Mouse (Mus musculus) limb, embryonic 10.5 days (tissue): ENCODE data around the gene Enox1. TPM values are rescaled to one million over a fixed set of nuclear protein-coding genes. Genes with fewer than 3 reads are reported as not detected.

Source experiments
- DNase-seq: peaks from one replicate; pipeline ENCODE4 v3.0.0-alpha.2; 2017; ENCODE audit warnings: low spot score
- H3K27ac ChIP-seq: fragments of 300-500 bp; sonication (generic); 2 replicates; pipeline ENCODE4 v1.5.1; 2016; ENCODE audit warnings: mild to moderate bottlenecking
- H3K27me3 ChIP-seq: fragments of 300-500 bp; sonication (generic); 2 replicates; pipeline ENCODE4 v1.6.1; 2016; ENCODE audit warnings: low read depth, mild to moderate bottlenecking; ENCODE audit not compliant: poor library complexity, severe bottlenecking
- H3K36me3 ChIP-seq: fragments of 300-500 bp; sonication (generic); 2 replicates; pipeline ENCODE4 v1.6.1; 2016; ENCODE audit warnings: mild to moderate bottlenecking, moderate library complexity
- H3K4me1 ChIP-seq: fragments of 300-500 bp; sonication (generic); 2 replicates; pipeline ENCODE4 v1.6.1; 2016
- H3K4me3 ChIP-seq: fragments of 300-500 bp; sonication (generic); 2 replicates; pipeline ENCODE4 v1.5.1; 2016; ENCODE audit warnings: mild to moderate bottlenecking, moderate library complexity
- H3K9me3 ChIP-seq: fragments of 300-500 bp; sonication (generic); replicated peaks from 2 replicates; pipeline ENCODE4 v1.6.1; 2016; ENCODE audit warnings: mild to moderate bottlenecking
- WGBS: fragments of 180-500 bp; shearing (Covaris S2); methylation state at CpG from one replicate; pipeline ENCODE4 v1.1.7; 2016; 5-methylcytosine and 5-hydroxymethylcytosine counted together
- polyA plus RNA-seq: library from polyadenylated mRNA; unstranded; fragments of >200 nt; fragmentation: Nextera tagmentation; extraction: Ambion mirVana; gene quantifications from 2 replicates; pipeline ENCODE4 v1.2.1, GENCODE M21; 2016

Gene Enox1
- polyA plus RNA-seq, 1 experiment from 2014 or later: 7.0 TPM

- H3K27me3 ChIP-seq: no peaks in the 10 kb centered on the region
- DNase-seq: no peak
- H3K9me3 ChIP-seq: no peaks in the 10 kb centered on the region
- no peak overlapping the region for H3K27ac ChIP-seq
- no peak overlapping the region for H3K4me3 ChIP-seq
- H3K36me3 ChIP-seq: no peaks in the 10 kb centered on the region
- WGBS: 93% methylated on average over 3 of the region's 3 CpGs
- H3K4me1 ChIP-seq: peaks cover 16% of the 10 kb centered on the region
These were observed 214.0 kb downstream of the Enox1 start for GRCm38 (mm10) chr14:77370521-77370920.

- DNase-seq: no peak
- 70% methylated on average over 5 of the region's 5 CpGs for WGBS
- H3K4me1 ChIP-seq: peaks cover 30% of the 10 kb centered on the region
These were observed 215.4 kb downstream of the Enox1 start for GRCm38 (mm10) chr14:77371977-77372376.

GRCm38 (mm10) chr14:77373119-77373518 is 216.6 kb downstream of the Enox1 start:
- no peaks in the 10 kb centered on the region for H3K9me3 ChIP-seq
- 79% methylated on average over 3 of the region's 3 CpGs for WGBS
- no peak overlapping the region for H3K27ac ChIP-seq
- no peak for DNase-seq
- H3K4me3 ChIP-seq: no peak overlapping the region
- H3K27me3 ChIP-seq: no peaks in the 10 kb centered on the region
- peaks cover 41% of the 10 kb centered on the region for H3K4me1 ChIP-seq
- H3K36me3 ChIP-seq: no peaks in the 10 kb centered on the region

More at GRCm38 (mm10) chr14:77371977-77372376, 215.4 kb downstream of the Enox1 start:
- Histone ChIP-seq H3K36me3 (no peaks in the 10 kb centered on the region), H3K4me3 (no peak overlapping the region), H3K27ac (no peak overlapping the region), H3K27me3 (no peaks in the 10 kb centered on the region), H3K9me3 (no peaks in the 10 kb centered on the region)

- Histone ChIP-seq H3K9me3 (no peaks in the 10 kb centered on the region), H3K36me3 (no peaks in the 10 kb centered on the region), H3K27me3 (no peaks in the 10 kb centered on the region), H3K27ac (no peak overlapping the region), H3K4me1 (peaks cover 41% of the 10 kb centered on the region), H3K4me3 (no peak overlapping the region)
- peak; percentile 25 for DNase-seq
- WGBS: 69% methylated on average over 2 of the region's 2 CpGs
These were observed 218.5 kb downstream of the Enox1 start for GRCm38 (mm10) chr14:77375054-77375453.

- Histone ChIP-seq H3K4me3 (no peak overlapping the region), H3K9me3 (no peaks in the 10 kb centered on the region), H3K27ac (no peak overlapping the region), H3K4me1 (peaks cover 41% of the 10 kb centered on the region), H3K36me3 (no peaks in the 10 kb centered on the region), H3K27me3 (no peaks in the 10 kb centered on the region)
- WGBS: 44% methylated on average over 9 of the region's 9 CpGs
- peak; percentile 30 for DNase-seq
These were observed 219.1 kb downstream of the Enox1 start for GRCm38 (mm10) chr14:77375618-77376017.

- DNase-seq: peak; percentile 24
- no peak overlapping the region for H3K27ac ChIP-seq
- 70% methylated on average over 7 of the region's 7 CpGs for WGBS
These were observed 220.2 kb downstream of the Enox1 start for GRCm38 (mm10) chr14:77376731-77377130.

GRCm38 (mm10) chr14:77377439-77377838 is 220.9 kb downstream of the Enox1 start:
- H3K4me3 ChIP-seq: no peak overlapping the region
- no peaks in the 10 kb centered on the region for H3K27me3 ChIP-seq
- no peaks in the 10 kb centered on the region for H3K36me3 ChIP-seq
- 49% methylated on average over 3 of the region's 3 CpGs for WGBS
- H3K27ac ChIP-seq: no peak overlapping the region
- no peaks in the 10 kb centered on the region for H3K9me3 ChIP-seq
- peaks cover 49% of the 10 kb centered on the region for H3K4me1 ChIP-seq
- peak; percentile 21 for DNase-seq

More at GRCm38 (mm10) chr14:77376731-77377130, 220.2 kb downstream of the Enox1 start:
- H3K4me3 ChIP-seq: no peak overlapping the region
- H3K27me3 ChIP-seq: no peaks in the 10 kb centered on the region
- no peaks in the 10 kb centered on the region for H3K9me3 ChIP-seq
- peaks cover 46% of the 10 kb centered on the region for H3K4me1 ChIP-seq
- H3K36me3 ChIP-seq: no peaks in the 10 kb centered on the region

- no peak overlapping the region for H3K4me3 ChIP-seq
- no peaks in the 10 kb centered on the region for H3K27me3 ChIP-seq
- no peak overlapping the region for H3K27ac ChIP-seq
- 43% methylated on average over 5 of the region's 5 CpGs for WGBS
- H3K9me3 ChIP-seq: no peaks in the 10 kb centered on the region
- H3K36me3 ChIP-seq: no peaks in the 10 kb centered on the region
- peak; percentile 27 for DNase-seq
- H3K4me1 ChIP-seq: peaks cover 49% of the 10 kb centered on the region
These were observed 221.3 kb downstream of the Enox1 start for GRCm38 (mm10) chr14:77377873-77378272.

GRCm38 (mm10) chr14:77381532-77381931 is 225.0 kb downstream of the Enox1 start:
- no peaks in the 10 kb centered on the region for H3K9me3 ChIP-seq
- peaks cover 34% of the 10 kb centered on the region for H3K4me1 ChIP-seq
- H3K27me3 ChIP-seq: no peaks in the 10 kb centered on the region
- H3K4me3 ChIP-seq: no peak overlapping the region
- H3K27ac ChIP-seq: peak overlapping the region; percentile 75
- 4% methylated on average over 2 of the region's 2 CpGs for WGBS
- no peak for DNase-seq
- H3K36me3 ChIP-seq: no peaks in the 10 kb centered on the region

- DNase-seq: peak; percentile 21
- H3K4me1 ChIP-seq: peaks cover 19% of the 10 kb centered on the region
- H3K27ac ChIP-seq: no peak overlapping the region
- no peaks in the 10 kb centered on the region for H3K36me3 ChIP-seq
- no peaks in the 10 kb centered on the region for H3K9me3 ChIP-seq
- no peak overlapping the region for H3K4me3 ChIP-seq
- no peaks in the 10 kb centered on the region for H3K27me3 ChIP-seq
- WGBS: 65% methylated on average over 9 of the region's 9 CpGs
These were observed 229.1 kb downstream of the Enox1 start for GRCm38 (mm10) chr14:77385621-77386020.

- Histone ChIP-seq H3K27ac (no peak overlapping the region), H3K9me3 (no peaks in the 10 kb centered on the region), H3K36me3 (no peaks in the 10 kb centered on the region), H3K4me1 (peaks cover 6% of the 10 kb centered on the region; the same call in 1 of the 2 replicates), H3K4me3 (no peak overlapping the region), H3K27me3 (no peaks in the 10 kb centered on the region)
- no peak for DNase-seq
- WGBS: 88% methylated on average over 2 of the region's 2 CpGs
These were observed 231.3 kb downstream of the Enox1 start for GRCm38 (mm10) chr14:77387877-77388276.

- Histone ChIP-seq H3K4me1 (peaks cover 6% of the 10 kb centered on the region; the same call in 1 of the 2 replicates), H3K27ac (no peak overlapping the region), H3K4me3 (no peak overlapping the region), H3K36me3 (no peaks in the 10 kb centered on the region), H3K9me3 (no peaks in the 10 kb centered on the region), H3K27me3 (no peaks in the 10 kb centered on the region)
- 87% methylated on average over 5 of the region's 5 CpGs for WGBS
- DNase-seq: no peak
These were observed 232.7 kb downstream of the Enox1 start for GRCm38 (mm10) chr14:77389276-77389675.

- no peak for DNase-seq
- H3K27me3 ChIP-seq: no peaks in the 10 kb centered on the region
- WGBS: 92% methylated on average over 1 of the region's 1 CpGs
- H3K9me3 ChIP-seq: no peaks in the 10 kb centered on the region
- H3K27ac ChIP-seq: no peak overlapping the region
- peaks cover 15% of the 10 kb centered on the region for H3K4me1 ChIP-seq
- no peak overlapping the region for H3K4me3 ChIP-seq
- no peaks in the 10 kb centered on the region for H3K36me3 ChIP-seq
These were observed 235.9 kb downstream of the Enox1 start for GRCm38 (mm10) chr14:77392476-77392875.
